Mouse (Mus musculus): ENCODE results near the gene Olfr503. TPM values are rescaled to one million over a fixed set of nuclear protein-coding genes. Genes with fewer than 3 reads are reported as not detected.
"Not testable (repeated sequence)": the region's sequence is repeated elsewhere in the genome, so short reads cannot be mapped to it uniquely, and the experiment has no call there.

The Olfr503 gene
- not detected in 2 replicates for polyA plus RNA-seq (2012; ENCODE audit: insufficient read depth, insufficient read length, missing spikeins)

- H3K27ac ChIP-seq (replicated peaks; ENCODE audit: low read depth, low read length); H3K4me3 ChIP-seq (ENCODE audit: insufficient read depth, low read depth, low read length); H3K4me1 ChIP-seq (ENCODE audit: control insufficient read depth, insufficient read depth, insufficient read length, low read length): not testable (repeated sequence)
Observed at GRCm38 (mm10) chr7:108544227-108544626, at the start of gene Olfr503. Gene Olfr503, plus strand, starts transcription at chr7:108544527.

DNA sequence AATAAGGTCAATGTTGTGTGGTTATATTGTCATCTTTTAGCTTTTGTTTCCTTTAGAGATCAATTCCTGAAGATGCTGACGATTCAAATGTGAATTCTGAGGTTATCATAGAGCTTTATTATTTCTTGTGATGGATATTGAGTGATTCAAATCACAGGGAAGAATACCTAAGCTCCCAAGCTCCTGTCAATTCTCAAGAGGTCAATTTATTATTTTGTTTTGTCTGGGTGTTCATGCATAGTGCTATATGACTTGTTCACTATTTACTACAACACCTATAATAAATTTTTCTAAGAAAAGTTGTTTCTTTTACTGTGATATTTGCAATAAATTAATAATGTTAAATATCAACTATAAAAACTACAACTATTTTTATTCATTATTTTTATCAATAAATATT is 19.4 kb upstream of the Olfr503 start, which contains the start of gene Olfr502:
Olfr502 (minus strand) TSS at position 101 of the 400 bp plus-strand sequence.
- no peak within 1 kb of the TSS for H3K4me3 ChIP-seq (ENCODE audit: insufficient read depth, low read depth, low read length)
- no peak within 1 kb of the TSS for H3K27ac ChIP-seq (replicated peaks; ENCODE audit: low read depth, low read length)
- no peaks in the 10 kb centered on the region for H3K4me1 ChIP-seq (ENCODE audit: control insufficient read depth, insufficient read depth, insufficient read length, low read length)

DNA sequence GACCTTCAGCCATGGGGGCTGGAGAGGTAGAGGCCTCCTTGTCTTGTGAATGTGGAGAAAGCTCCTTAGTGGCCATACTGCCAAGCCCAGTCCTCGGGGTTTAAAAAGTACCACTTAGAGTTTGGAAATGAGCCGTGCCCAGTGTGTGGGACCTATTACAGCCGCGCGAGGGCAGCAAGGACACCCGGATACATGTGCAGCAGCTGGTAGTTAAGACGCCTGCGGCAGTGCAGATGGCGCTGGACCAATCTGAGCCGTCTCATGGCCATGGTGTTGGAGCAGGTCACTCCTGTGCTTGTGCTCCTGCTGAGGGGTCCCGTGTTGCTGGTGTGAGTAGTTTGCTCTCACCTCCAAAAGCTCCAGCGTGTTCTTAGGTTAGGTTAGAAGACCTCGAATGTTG is 1.9 kb upstream of the Olfr503 start:
- no peaks in the 10 kb centered on the region for H3K4me1 ChIP-seq (ENCODE audit: control insufficient read depth, insufficient read depth, insufficient read length, low read length)
- no peak overlapping the region for H3K4me3 ChIP-seq (ENCODE audit: insufficient read depth, low read depth, low read length)

DNA sequence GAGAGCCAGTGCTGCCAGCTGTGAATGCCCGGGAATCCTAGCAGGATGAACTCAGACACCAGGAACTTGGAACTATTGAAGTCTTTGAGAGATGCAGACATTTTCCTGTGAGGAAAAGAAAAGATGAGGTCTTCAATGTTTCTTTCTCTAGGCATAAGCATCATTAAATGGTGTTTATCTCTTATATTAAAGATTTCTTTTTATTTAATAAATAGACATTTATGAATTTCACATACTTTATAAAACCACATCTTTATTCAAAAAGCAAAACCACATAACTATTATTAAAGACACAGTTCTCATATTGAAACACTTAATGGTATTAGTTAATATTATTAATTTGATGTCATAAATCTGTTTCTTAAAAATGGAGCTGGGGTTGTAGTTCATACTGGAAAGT is 21.4 kb downstream of the Olfr503 start, which contains the start of gene Olfr504:
Olfr504 (minus strand) TSS at position 101 of the 400 bp plus-strand sequence.
- H3K27ac ChIP-seq (replicated peaks; ENCODE audit: low read depth, low read length), result no peak within 1 kb of the TSS
- H3K4me3 ChIP-seq (ENCODE audit: insufficient read depth, low read depth, low read length), result no peak within 1 kb of the TSS
- H3K4me1 ChIP-seq (ENCODE audit: control insufficient read depth, insufficient read depth, insufficient read length, low read length), result no peaks in the 10 kb centered on the region

More for the DNA sequence above, 1.9 kb upstream of the Olfr503 start:
- no peak overlapping the region for H3K27ac ChIP-seq (replicated peaks; ENCODE audit: low read depth, low read length)

DNA sequence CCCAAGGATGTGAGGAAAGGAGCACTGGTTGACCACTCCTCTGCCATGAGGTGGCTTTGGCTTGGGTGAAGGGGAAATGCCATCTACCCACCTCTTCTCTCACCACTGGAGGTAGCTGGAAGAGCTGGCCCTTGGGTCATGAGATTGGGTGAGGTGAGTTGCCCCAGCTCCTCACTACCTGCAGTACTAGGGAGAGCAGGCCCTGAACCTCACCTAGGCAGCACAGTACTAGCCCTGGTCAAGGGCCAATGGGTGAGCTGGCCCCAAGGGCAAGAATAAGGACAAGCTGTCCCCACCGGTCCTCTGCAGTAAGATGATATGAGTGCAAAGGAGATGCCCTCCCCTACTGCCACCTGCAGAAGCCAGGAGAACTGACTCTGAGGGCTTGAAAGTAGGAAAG is 45.5 kb downstream of the Olfr503 start:
- Histone ChIP-seq H3K4me1 (ENCODE audit: control insufficient read depth, insufficient read depth, insufficient read length, low read length) (no peaks in the 10 kb centered on the region), H3K4me3 (ENCODE audit: insufficient read depth, low read depth, low read length) (no peak overlapping the region), H3K27ac (replicated peaks; ENCODE audit: low read depth, low read length) (no peak overlapping the region)

Other genes with a start within 250 kb of the Olfr503 start
- not detected in 2 replicates for gene Olfr491, start 231.1 kb upstream of the Olfr503 start, polyA plus RNA-seq (2012; ENCODE audit: insufficient read depth, insufficient read length, missing spikeins)
- not detected in 2 replicates for gene Olfr492, start 220.9 kb upstream of the Olfr503 start, polyA plus RNA-seq (2012; ENCODE audit: insufficient read depth, insufficient read length, missing spikeins)
- not detected in 2 replicates for gene Olfr493, start 197.5 kb upstream of the Olfr503 start, polyA plus RNA-seq (2012; ENCODE audit: insufficient read depth, insufficient read length, missing spikeins)
- not detected in 2 replicates for gene Olfr494, start 179.2 kb upstream of the Olfr503 start, polyA plus RNA-seq (2012; ENCODE audit: insufficient read depth, insufficient read length, missing spikeins)
- gene Olfr495, start 151.4 kb upstream of the Olfr503 start, polyA plus RNA-seq (2012; ENCODE audit: insufficient read depth, insufficient read length, missing spikeins), result not detected in 2 replicates
- gene Olfr497, start 124.1 kb upstream of the Olfr503 start, polyA plus RNA-seq (2012; ENCODE audit: insufficient read depth, insufficient read length, missing spikeins), result not detected in 2 replicates
- not detected in 2 replicates for gene Olfr498, start 79.2 kb upstream of the Olfr503 start, polyA plus RNA-seq (2012; ENCODE audit: insufficient read depth, insufficient read length, missing spikeins)
- gene Olfr502, start 19.5 kb upstream of the Olfr503 start, polyA plus RNA-seq (2012; ENCODE audit: insufficient read depth, insufficient read length, missing spikeins), result not detected in 2 replicates
- not detected in 2 replicates for gene Olfr504, start 21.3 kb downstream of the Olfr503 start, polyA plus RNA-seq (2012; ENCODE audit: insufficient read depth, insufficient read length, missing spikeins)
- not detected in 2 replicates for gene Olfr506, start 66.3 kb downstream of the Olfr503 start, polyA plus RNA-seq (2012; ENCODE audit: insufficient read depth, insufficient read length, missing spikeins)
- not detected in 2 replicates for gene Olfr507, start 77.3 kb downstream of the Olfr503 start, polyA plus RNA-seq (2012; ENCODE audit: insufficient read depth, insufficient read length, missing spikeins)
- not detected in 2 replicates for gene Olfr508, start 85.5 kb downstream of the Olfr503 start, polyA plus RNA-seq (2012; ENCODE audit: insufficient read depth, insufficient read length, missing spikeins)
- gene Olfr509, start 107.4 kb downstream of the Olfr503 start, polyA plus RNA-seq (2012; ENCODE audit: insufficient read depth, insufficient read length, missing spikeins), result not detected in 2 replicates
- gene Olfr510, start 121.9 kb downstream of the Olfr503 start, polyA plus RNA-seq (2012; ENCODE audit: insufficient read depth, insufficient read length, missing spikeins), result not detected in 2 replicates
- not detected in 2 replicates for gene Olfr512, start 168.8 kb downstream of the Olfr503 start, polyA plus RNA-seq (2012; ENCODE audit: insufficient read depth, insufficient read length, missing spikeins)
- not detected in 2 replicates for gene Olfr513, start 206.4 kb downstream of the Olfr503 start, polyA plus RNA-seq (2012; ENCODE audit: insufficient read depth, insufficient read length, missing spikeins)

All from brown adipose tissue, adult 24 weeks (tissue).